Mouse (Mus musculus) CH12.LX (cell line): ENCODE measurements around the gene Tyrobp. TPM values are rescaled to one million over a fixed set of nuclear protein-coding genes. Genes with fewer than 3 reads are reported as not detected.

Source experiments
- DNase-seq: peaks from one replicate; pipeline ENCODE4 v3.0.0-alpha.2; 2013; ENCODE audit errors: extremely low read depth
- H3K27ac ChIP-seq: 2 replicates; pipeline ENCODE4 v1.5.1; 2012; ENCODE audit warnings: low read depth, mild to moderate bottlenecking, control low read depth, moderate library complexity; ENCODE audit not compliant: insufficient read depth
- H3K27me3 ChIP-seq: replicated peaks from 2 replicates; pipeline ENCODE3; 2012; ENCODE audit warnings: inconsistent platforms
- H3K36me3 ChIP-seq, 2 experiments: replicated peaks in 1 of 2; 2 replicates each; pipeline versions ENCODE3 to v1.6.1; 2012; ENCODE audit warnings: inconsistent platforms in 1 of 2, low read length in 1 of 2, mild to moderate bottlenecking in 1 of 2, mixed read lengths in 1 of 2, moderate library complexity in 1 of 2; ENCODE audit not compliant: control insufficient read depth in 1 of 2, insufficient read depth in 1 of 2
- H3K4me1 ChIP-seq, 2 experiments: 2 replicates each; pipeline ENCODE4 v1.6.1; 2012; ENCODE audit warnings: inconsistent platforms in 1 of 2, moderate library complexity in 1 of 2; ENCODE audit not compliant: insufficient read depth in 2 of 2, control insufficient read depth in 1 of 2
- H3K4me2 ChIP-seq: 2 replicates; pipeline ENCODE4 v1.6.1; 2012; ENCODE audit warnings: low read depth, mild to moderate bottlenecking, control low read depth; ENCODE audit not compliant: poor library complexity, insufficient read depth, severe bottlenecking
- H3K4me3 ChIP-seq, 3 experiments: fragments of 150-350 bp in 1 of 3; sonication (generic) in 1 of 3; replicated peaks in 1 of 3; 2 replicates each; pipeline versions ENCODE3 to v1.5.1; 2011 to 2012; ENCODE audit warnings: low read depth in 2 of 3, low read length in 2 of 3, mild to moderate bottlenecking in 2 of 3, moderate library complexity in 2 of 3, control low read depth in 1 of 3, improper control_type of control experiment in 1 of 3, inconsistent platforms in 1 of 3, mixed read lengths in 1 of 3; ENCODE audit not compliant: poor library complexity in 1 of 3
- H3K79me2 ChIP-seq: replicated peaks from 2 replicates; pipeline ENCODE4 v1.6.1; 2012; ENCODE audit warnings: mild to moderate bottlenecking, moderate library complexity; ENCODE audit not compliant: control insufficient read depth, poor library complexity, insufficient read depth, severe bottlenecking; ENCODE audit errors: extremely low read depth
- H3K9ac ChIP-seq: 2 replicates; pipeline ENCODE4 v1.6.1; 2012; ENCODE audit warnings: low read depth, mild to moderate bottlenecking, control low read depth, moderate library complexity; ENCODE audit not compliant: insufficient read depth
- H3K9me3 ChIP-seq: replicated peaks from 2 replicates; pipeline ENCODE3; 2012; ENCODE audit warnings: low read length, inconsistent platforms, mixed read lengths
- CTCF ChIP-seq, 2 experiments: IDR thresholded peaks in 1 of 2; conservative IDR thresholded peaks in 1 of 2; 2 replicates each; pipeline ENCODE4 v1.5.1; 2011 to 2012; ENCODE audit warnings: low read depth in 2 of 2, low read length in 2 of 2, improper control_type of control experiment in 1 of 2, inconsistent platforms in 1 of 2, mild to moderate bottlenecking in 1 of 2, moderate library complexity in 1 of 2
- E2F4 ChIP-seq: IDR thresholded peaks from 2 replicates; pipeline ENCODE4 v1.6.1; 2011; ENCODE audit warnings: low read depth, low read length, improper control_type of control experiment; ENCODE audit not compliant: insufficient replicate concordance
- ETS1 ChIP-seq: conservative IDR thresholded peaks from 2 replicates; pipeline ENCODE4 v1.6.1; 2012; ENCODE audit warnings: low read depth, mild to moderate bottlenecking, inconsistent platforms, low read length, improper control_type of control experiment, moderate library complexity
- JUND ChIP-seq: conservative IDR thresholded peaks from 2 replicates; pipeline ENCODE4 v1.6.1; 2011; ENCODE audit warnings: low read depth, low read length, improper control_type of control experiment
- MAFK ChIP-seq: IDR thresholded peaks from 2 replicates; pipeline ENCODE4 v1.6.1; 2011; ENCODE audit warnings: low read length, improper control_type of control experiment; ENCODE audit not compliant: insufficient replicate concordance
- MEF2A ChIP-seq: IDR thresholded peaks from 2 replicates; pipeline ENCODE4 v1.6.1; 2014; ENCODE audit warnings: low read depth, mild to moderate bottlenecking, inconsistent platforms, low read length, improper control_type of control experiment, borderline replicate concordance
- MXI1 ChIP-seq: IDR thresholded peaks from 2 replicates; pipeline ENCODE4 v1.6.1; 2011; ENCODE audit warnings: mild to moderate bottlenecking, low read depth, low read length, improper control_type of control experiment
- MYC ChIP-seq: IDR thresholded peaks from 2 replicates; pipeline ENCODE4 v1.6.1; 2011; ENCODE audit warnings: low read depth, mild to moderate bottlenecking, improper control_type of control experiment, low read length
- NELFE ChIP-seq: IDR thresholded peaks from 2 replicates; pipeline ENCODE4 v1.6.1; 2011; ENCODE audit warnings: low read depth, low read length, improper control_type of control experiment
- POLR2AphosphoS2 ChIP-seq: IDR thresholded peaks from 2 replicates; pipeline ENCODE4 v1.6.1; 2011; ENCODE audit warnings: low read depth, low read length, improper control_type of control experiment
- SMC3 ChIP-seq: IDR thresholded peaks from 2 replicates; pipeline ENCODE4 v1.6.1; 2011; ENCODE audit warnings: low read depth, low read length, improper control_type of control experiment
- TBP ChIP-seq: conservative IDR thresholded peaks from 2 replicates; pipeline ENCODE4 v1.6.1; 2011; ENCODE audit warnings: low read depth, low read length, improper control_type of control experiment
- TCF12 ChIP-seq: IDR thresholded peaks from 2 replicates; pipeline ENCODE4 v1.6.1; 2014; ENCODE audit warnings: low read depth, mild to moderate bottlenecking, inconsistent platforms, low read length, improper control_type of control experiment
- USF1 ChIP-seq: IDR thresholded peaks from 2 replicates; pipeline ENCODE4 v1.6.1; 2014; ENCODE audit warnings: low read depth, mild to moderate bottlenecking, inconsistent platforms, low read length, improper control_type of control experiment
- dilution Hi-C: fragments of 300-500 bp; cut with MboI; formaldehyde crosslinking; loops from 2 replicates; pipeline ENCODE4 v1.14.3; 2020; ENCODE audit warnings: low sequenced_read_pairs; ENCODE audit not compliant: extremely low pct_unique_long_range_greater_than_20kb, extremely low pct_ligation_motif_present
- in situ Hi-C: fragments of 300-500 bp; cut with MboI; formaldehyde crosslinking; loops from 3 replicates; pipeline ENCODE4 v1.14.3; 2019; ENCODE audit warnings: low sequenced_read_pairs, low pct_ligation_motif_present, low pct_unique_long_range_greater_than_20kb, mixed read lengths
- polyA plus RNA-seq: library from polyadenylated mRNA; unstranded; fragments of >175 nt; gene quantifications from 2 replicates; pipeline ENCODE4 v1.2.1, GENCODE M21; 2012; ENCODE audit warnings: low read depth; ENCODE audit not compliant: insufficient read length
- total RNA-seq, 2 experiments: library from RNA; depleted of rRNA; stranded (reverse); fragments of 300-350 nt in 1 of 2; fragments of >200 nt in 1 of 2; gene quantifications; 2 replicates each; pipeline ENCODE4 v1.2.3; 2012 to 2014

The Tyrobp gene
- total and polyA plus RNA-seq, 3 experiments, result 4.2 to 18.9 (median 13.0) TPM

DNA sequence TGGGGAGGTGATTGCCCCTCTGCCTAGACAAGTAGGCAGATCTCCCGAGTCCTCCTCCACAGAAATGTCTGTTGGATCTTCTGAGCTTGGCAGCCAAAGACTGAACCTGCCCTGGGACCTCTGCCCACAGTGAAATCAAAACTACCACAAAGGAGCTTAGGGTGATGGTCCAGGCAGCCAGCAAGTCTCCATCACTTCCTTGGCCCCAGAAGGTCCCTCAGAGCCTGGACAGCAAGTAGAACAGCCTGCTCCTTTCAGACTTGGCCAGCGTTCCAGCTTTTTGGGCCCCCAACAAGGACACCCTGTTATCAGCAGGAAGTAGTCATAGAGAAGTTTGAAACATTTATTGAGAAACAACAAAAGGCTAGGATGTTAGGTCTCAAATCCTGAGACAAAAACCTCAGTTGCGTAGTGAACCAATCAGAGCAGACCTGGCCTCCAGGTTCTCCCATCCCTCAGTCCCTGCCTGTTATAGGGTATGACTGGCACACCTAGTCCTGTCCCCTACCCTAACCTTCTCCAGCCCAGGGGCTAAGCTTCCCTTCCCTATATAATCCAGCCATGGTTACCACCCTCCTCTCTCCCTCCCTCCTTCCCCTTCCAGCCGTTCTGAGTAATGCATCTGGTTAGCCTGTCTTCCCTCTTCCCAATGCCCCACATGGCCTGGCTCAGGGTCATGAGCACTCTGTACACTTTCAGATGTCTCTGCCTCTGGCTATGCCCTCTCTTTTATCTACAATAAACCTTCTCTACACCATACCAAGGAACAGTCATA is 20.6 kb upstream of the Tyrobp start:
- H3K79me2 ChIP-seq, result no peaks in the 10 kb centered on the region
- no peaks in the 10 kb centered on the region for H3K9me3 ChIP-seq
- H3K27me3 ChIP-seq, result no peaks in the 10 kb centered on the region
- H3K4me1 ChIP-seq, result peaks cover 3 to 21% of the 10 kb centered on the region in 2 experiments; a peak in 3 of 4 replicates
- no peak overlapping the region for H3K4me3 ChIP-seq
- dilution Hi-C loops, result no loop called here
- in situ Hi-C loops, result loop anchor here (5.0 kb wide), 1 partner anchor 34 kb away; no protein-coding TSS in a partner anchor
- TF ChIP-seq NELFE (no peak), JUND (no peak)
- TF ChIP-seq, all 38 proteins: peak for 0
- no peak overlapping the region for H3K9ac ChIP-seq
- no peak overlapping the region for H3K4me2 ChIP-seq
- no peak overlapping the region for H3K27ac ChIP-seq
- DNase-seq, result no peak
- peaks cover 0 to 7% of the 10 kb centered on the region in 2 experiments for H3K36me3 ChIP-seq

DNA sequence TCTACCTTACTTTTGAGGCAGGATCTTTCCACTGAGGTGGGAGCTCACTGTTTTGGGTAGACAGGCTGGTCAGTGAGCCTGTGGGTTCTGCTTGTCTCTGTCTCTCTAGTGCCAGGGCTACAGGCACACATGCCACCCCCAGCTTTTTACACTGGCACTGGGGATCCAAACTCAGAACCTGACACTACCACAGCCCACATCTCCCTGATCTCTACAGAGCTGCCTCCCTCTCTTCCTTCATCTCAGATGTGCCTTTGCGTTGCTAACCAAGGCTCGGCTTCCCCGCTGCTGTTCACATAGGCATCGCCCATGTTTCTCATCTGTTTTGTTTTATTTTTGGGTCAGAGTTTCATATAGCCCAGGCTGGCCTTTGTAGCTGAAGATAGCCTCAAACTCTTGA is 19.9 kb upstream of the Tyrobp start:
- in situ Hi-C loops, result loop anchor here (5.0 kb wide), 1 partner anchor 34 kb away; no protein-coding TSS in a partner anchor
- TF ChIP-seq MAFK (no peak), MXI1 (no peak), E2F4 (no peak), POLR2AphosphoS2 (no peak), MYC (no peak), CTCF (conservative IDR thresholded peaks at IDR 0.05 in 1 of 2, IDR thresholded peaks at IDR 0.05 in 1 of 2; ENCODE audit: low read depth in 2 of 2, low read length in 2 of 2) (no peak), MEF2A (no peak), NELFE (no peak), ETS1 (no peak), TCF12 (no peak), USF1 (no peak), SMC3 (no peak), TBP (no peak)
- peaks cover 0 to 7% of the 10 kb centered on the region in 2 experiments for H3K36me3 ChIP-seq
- H3K9ac ChIP-seq, result peak overlapping the region; percentile 45; the same call in 1 of the 2 replicates
- H3K4me1 ChIP-seq, result peaks cover 3 to 21% of the 10 kb centered on the region in 2 experiments; a peak in 3 of 4 replicates
- H3K4me3 ChIP-seq, result peak overlapping the region in 1 of 3 experiments; percentile 47
- H3K27ac ChIP-seq, result no peak overlapping the region
- dilution Hi-C loops, result no loop called here
- DNase-seq, result no peak
- no peak overlapping the region for H3K4me2 ChIP-seq
- no peaks in the 10 kb centered on the region for H3K9me3 ChIP-seq
- no peaks in the 10 kb centered on the region for H3K79me2 ChIP-seq
- no peaks in the 10 kb centered on the region for H3K27me3 ChIP-seq
